Mouse (Mus musculus) heart, adult 2 months (tissue): ENCODE results near the gene Atg10. TPM values are rescaled to one million over a fixed set of nuclear protein-coding genes. Genes with fewer than 3 reads are reported as not detected.

ENCODE experiments used
- DNase-seq, 2 experiments: peaks; one replicate each; pipeline ENCODE4 v3.0.0; 2021
- H3K27ac ChIP-seq: fragments of 200-600 bp; 2 replicates; pipeline ENCODE4 v1.8.1; 2022
- H3K27me3 ChIP-seq: fragments of 200-500 bp; 2 replicates; pipeline ENCODE4 v1.6.1; 2012; ENCODE audit warnings: mild to moderate bottlenecking, low read length, inconsistent platforms, mixed read lengths; ENCODE audit not compliant: control insufficient read depth, insufficient read depth
- H3K36me3 ChIP-seq: fragments of 200-500 bp; 2 replicates; pipeline ENCODE4 v1.6.1; 2012; ENCODE audit warnings: low read length, inconsistent platforms; ENCODE audit not compliant: control insufficient read depth, insufficient read depth
- H3K4me1 ChIP-seq: fragments of 200-500 bp; 2 replicates; pipeline ENCODE4 v1.6.1; 2011; ENCODE audit warnings: low read length; ENCODE audit not compliant: control insufficient read depth, insufficient read depth
- H3K4me3 ChIP-seq: fragments of 200-600 bp; 2 replicates; pipeline ENCODE4 v1.8.1; 2022
- H3K79me2 ChIP-seq: fragments of 200-500 bp; replicated peaks from 2 replicates; pipeline ENCODE4 v1.6.1; 2012; ENCODE audit warnings: mild to moderate bottlenecking, inconsistent platforms, low read length, moderate library complexity, mixed read lengths; ENCODE audit not compliant: control insufficient read depth, insufficient read depth
- H3K9ac ChIP-seq: fragments of 200-500 bp; 2 replicates; pipeline ENCODE4 v1.6.1; 2012; ENCODE audit warnings: low read depth, mild to moderate bottlenecking, control low read depth, inconsistent platforms, low read length, mixed read lengths
- CTCF ChIP-seq: fragments of 200-600 bp; IDR thresholded peaks from 2 replicates; pipeline ENCODE4 v1.8.1; 2022; ENCODE audit warnings: antibody characterized with exemption, mild to moderate bottlenecking, moderate library complexity
- EP300 ChIP-seq: fragments of 200-500 bp; IDR thresholded peaks from 2 replicates; pipeline ENCODE4 v1.6.1; 2011; ENCODE audit warnings: low read depth, low read length, control low read depth; ENCODE audit not compliant: insufficient read depth
- POLR2A ChIP-seq: fragments of 200-500 bp; IDR thresholded peaks from 2 replicates; pipeline ENCODE4 v1.6.1; 2011; ENCODE audit warnings: mild to moderate bottlenecking, low read depth, low read length, control low read depth; ENCODE audit not compliant: insufficient read depth
- WGBS: fragments of 180-500 bp; shearing (Covaris S2); methylation state at CpG from one replicate; pipeline ENCODE4 v1.1.7; 2018; 5-methylcytosine and 5-hydroxymethylcytosine counted together
- intact Hi-C: fragments of 180-260 bp; cut with DNase I; formaldehyde crosslinking; loops from one replicate; pipeline ENCODE4 v1.15.1; 2025
- polyA plus RNA-seq: library from polyadenylated mRNA; depleted of rRNA; stranded (reverse); fragments of >200 nt; gene quantifications from 2 replicates; pipeline ENCODE4 v1.2.3, GENCODE M21; 2012
- total RNA-seq, 2 experiments: library from RNA; stranded (reverse); gene quantifications; 2 replicates each; pipeline ENCODE4 v1.2.3; 2021

Gene Atg10
- total and polyA plus RNA-seq, 3 experiments, result 5.9 to 27.1 (median 25.1) TPM

DNA sequence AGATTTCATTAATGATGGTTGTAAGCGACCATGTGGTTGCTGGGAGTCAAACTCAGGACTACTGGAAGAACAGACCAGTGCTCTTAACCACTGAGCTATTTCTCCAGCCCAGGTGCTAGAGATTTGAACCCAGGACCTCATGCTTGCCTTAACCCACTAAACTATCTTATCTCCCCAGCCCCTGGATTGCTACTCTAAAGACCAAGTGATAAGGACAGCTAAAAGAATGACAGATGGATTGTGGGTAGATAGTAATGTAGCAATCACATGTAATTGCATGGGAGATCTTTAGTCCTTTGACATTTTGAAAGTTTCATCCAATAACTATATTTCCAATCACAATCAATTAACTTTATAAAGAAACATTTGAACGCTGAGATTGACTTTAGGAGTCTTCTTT is 13.1 kb upstream of the Atg10 start:
- 85% methylated on average over 2 of the region's 2 CpGs for WGBS
- TF ChIP-seq CTCF (no peak), POLR2A (no peak), EP300 (no peak)
- no peak for DNase-seq
- intact Hi-C loops, result no loop called here
- H3K79me2 ChIP-seq, result no peaks in the 10 kb centered on the region
- H3K27ac ChIP-seq, result no peak overlapping the region
- no peaks in the 10 kb centered on the region for H3K36me3 ChIP-seq
- no peak overlapping the region for H3K9ac ChIP-seq
- no peaks in the 10 kb centered on the region for H3K27me3 ChIP-seq
- H3K4me1 ChIP-seq, result no peaks in the 10 kb centered on the region
- no peak overlapping the region for H3K4me3 ChIP-seq

DNA sequence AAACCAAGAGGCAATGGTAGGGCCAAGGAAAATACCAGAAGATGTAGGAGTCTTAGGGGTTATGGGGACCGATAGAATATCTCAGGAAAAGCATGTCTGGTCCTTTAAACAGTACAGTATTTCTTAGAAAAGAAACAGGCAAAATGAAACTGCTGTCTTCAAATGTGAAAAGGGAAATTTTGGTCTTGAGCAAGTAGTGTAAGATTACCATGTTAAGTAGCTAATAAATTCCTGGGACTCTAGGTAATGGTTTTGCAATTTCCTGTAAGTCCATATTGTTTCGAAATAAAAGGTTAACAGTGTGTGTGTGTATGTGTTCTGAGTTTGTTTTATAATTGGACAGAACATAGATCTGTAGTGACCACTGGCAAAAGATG is 658 bp upstream of the Atg10 start:
- no peaks in the 10 kb centered on the region for H3K27me3 ChIP-seq
- DNase-seq, result no peak
- H3K9ac ChIP-seq, result peak overlapping the region; percentile 84; the same call in 1 of the 2 replicates
- H3K36me3 ChIP-seq, result no peaks in the 10 kb centered on the region
- WGBS, result 22% methylated on average over 2 of the region's 2 CpGs
- H3K79me2 ChIP-seq, result no peaks in the 10 kb centered on the region; the same call in 1 of the 2 replicates
- peaks cover 1% of the 10 kb centered on the region; the same call in 1 of the 2 replicates for H3K4me1 ChIP-seq
- H3K27ac ChIP-seq, result peak overlapping the region; percentile 99
- H3K4me3 ChIP-seq, result peak overlapping the region; percentile 97
- intact Hi-C loops, result loop anchor here (5.0 kb wide), 3 partner anchors 143 to 302 kb away; partner anchors contain the start of genes Rps23 and Ssbp2
- TF ChIP-seq EP300, result no peak
- no peak for TF ChIP-seq CTCF
- no peak for TF ChIP-seq POLR2A

DNA sequence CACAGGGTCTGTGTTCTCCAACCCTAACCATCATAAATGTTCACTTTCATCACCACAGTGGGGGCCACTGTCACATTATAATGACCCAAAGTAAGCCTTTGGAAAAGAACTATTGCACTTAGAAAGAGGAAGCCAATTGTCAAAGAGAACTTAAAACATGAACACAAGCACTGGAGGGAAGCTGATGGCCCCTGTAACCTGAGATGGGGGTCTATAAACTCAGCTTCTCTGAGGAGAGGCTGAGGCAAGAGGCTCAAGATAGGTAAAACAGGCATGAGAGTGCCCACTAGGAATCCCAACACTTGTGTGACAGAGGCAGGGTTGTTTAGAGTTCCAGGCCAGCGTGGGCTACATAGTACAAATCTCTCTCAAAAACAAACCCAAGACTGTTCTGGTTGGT is 705 bp downstream of the Atg10 start:
- H3K9ac ChIP-seq, result no peak overlapping the region

DNA sequence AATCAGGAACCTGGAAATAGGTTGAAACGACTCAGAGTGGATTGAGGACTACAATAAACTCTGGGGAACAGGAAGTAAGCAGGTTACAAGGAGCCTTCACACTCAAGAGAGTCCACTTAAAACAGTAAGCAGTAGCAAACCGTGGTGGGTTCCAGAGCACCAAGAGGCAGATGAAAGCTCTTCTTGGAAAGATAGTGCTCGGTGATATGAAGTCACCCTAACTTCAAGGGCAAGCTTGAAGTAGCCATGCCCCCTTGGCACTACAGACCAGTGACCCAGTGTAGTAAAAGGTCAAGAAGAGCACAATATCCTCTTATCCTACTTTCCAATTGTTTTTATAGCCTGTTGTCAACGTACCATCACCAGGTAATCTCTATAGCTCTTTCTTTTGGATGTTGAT is 2.1 kb downstream of the Atg10 start:
- WGBS, result 47% methylated on average over 4 of the region's 4 CpGs
- Histone ChIP-seq H3K4me1 (peaks cover 1% of the 10 kb centered on the region; the same call in 1 of the 2 replicates), H3K36me3 (no peaks in the 10 kb centered on the region), H3K27me3 (no peaks in the 10 kb centered on the region), H3K9ac (no peak overlapping the region), H3K27ac (no peak overlapping the region), H3K79me2 (no peaks in the 10 kb centered on the region), H3K4me3 (no peak overlapping the region)
- intact Hi-C loops, result loop anchor here (5.0 kb wide), 3 partner anchors 146 to 299 kb away; partner anchors contain the start of genes Rps23 and Ssbp2
- DNase-seq, result no peak
- TF ChIP-seq POLR2A (no peak), CTCF (no peak)

More for the DNA sequence above, 705 bp downstream of the Atg10 start:
- H3K4me1 ChIP-seq, result peaks cover 1% of the 10 kb centered on the region; the same call in 1 of the 2 replicates
- H3K36me3 ChIP-seq, result no peaks in the 10 kb centered on the region
- peak overlapping the region; percentile 97 for H3K4me3 ChIP-seq
- peak overlapping the region; percentile 99 for H3K27ac ChIP-seq
- no peaks in the 10 kb centered on the region for H3K27me3 ChIP-seq
- 92% methylated on average over 1 of the region's 1 CpGs for WGBS
- intact Hi-C loops, result loop anchor here (5.0 kb wide), 3 partner anchors 144 to 301 kb away; partner anchors contain the start of genes Rps23 and Ssbp2
- no peak for TF ChIP-seq EP300
- no peak for TF ChIP-seq POLR2A
- no peak for TF ChIP-seq CTCF
- no peaks in the 10 kb centered on the region for H3K79me2 ChIP-seq
- DNase-seq, result no peak

DNA sequence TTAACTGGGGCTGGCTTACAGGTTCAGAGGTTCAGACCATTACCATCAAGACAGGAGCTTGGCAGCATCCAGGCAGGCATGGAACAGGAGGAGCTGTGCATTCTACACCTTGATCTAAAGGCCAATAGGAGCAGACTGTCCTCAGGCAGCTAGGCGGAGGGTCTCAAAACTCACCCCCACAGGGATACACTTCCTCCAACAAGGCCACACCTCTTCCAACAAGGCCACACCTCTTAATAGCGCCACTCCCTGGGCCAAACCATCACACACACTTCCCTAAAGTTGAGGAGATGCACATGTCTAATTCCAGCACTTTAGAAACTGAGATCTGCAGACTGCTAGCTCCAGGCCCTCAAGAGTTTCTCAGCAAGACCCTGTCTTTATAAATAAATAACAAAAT is 6.1 kb downstream of the Atg10 start:
- intact Hi-C loops, result no loop called here
- 96% methylated on average over 2 of the region's 2 CpGs for WGBS

DNA sequence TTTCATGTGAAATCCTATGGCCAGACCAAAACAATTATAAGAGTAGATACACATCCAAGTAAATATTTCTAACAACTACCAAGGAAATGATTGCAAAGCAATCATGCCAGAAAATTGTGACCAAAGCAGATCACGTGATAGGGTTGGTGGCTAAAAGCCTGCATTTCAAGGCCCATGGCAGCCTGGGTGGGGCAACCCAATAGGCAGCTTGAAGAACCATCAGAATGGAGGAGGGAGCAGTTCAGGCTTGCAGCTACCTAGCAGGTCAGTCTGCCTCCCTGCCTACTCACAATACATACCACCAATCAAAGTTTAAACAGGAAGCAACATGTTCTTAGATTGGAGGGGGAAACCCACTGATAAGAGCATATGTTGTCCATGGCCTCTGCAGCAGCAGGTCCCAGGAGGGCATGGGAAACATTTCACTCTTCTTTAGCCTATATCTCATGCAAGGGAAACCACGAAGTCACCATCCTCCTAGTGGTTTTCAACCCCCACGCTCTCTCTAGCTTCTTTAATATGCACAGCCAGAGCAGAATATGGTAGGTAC is 7.0 kb downstream of the Atg10 start:
- WGBS, result 62% methylated on average over 3 of the region's 3 CpGs
- Histone ChIP-seq H3K4me1 (no peaks in the 10 kb centered on the region), H3K9ac (no peak overlapping the region), H3K36me3 (no peaks in the 10 kb centered on the region), H3K4me3 (no peak overlapping the region), H3K79me2 (no peaks in the 10 kb centered on the region), H3K27me3 (no peaks in the 10 kb centered on the region), H3K27ac (no peak overlapping the region)
- TF ChIP-seq POLR2A (no peak), EP300 (no peak), CTCF (no peak)
- intact Hi-C loops, result no loop called here
- DNase-seq, result no peak

More for the DNA sequence above, 6.1 kb downstream of the Atg10 start:
- no peaks in the 10 kb centered on the region for H3K4me1 ChIP-seq
- H3K27me3 ChIP-seq, result no peaks in the 10 kb centered on the region
- no peaks in the 10 kb centered on the region for H3K79me2 ChIP-seq
- no peak for DNase-seq
- H3K36me3 ChIP-seq, result no peaks in the 10 kb centered on the region
- no peak overlapping the region for H3K27ac ChIP-seq
- no peak overlapping the region for H3K4me3 ChIP-seq
- TF ChIP-seq EP300, result no peak
- TF ChIP-seq CTCF, result no peak
- no peak for TF ChIP-seq POLR2A
- H3K9ac ChIP-seq, result no peak overlapping the region
